Mouse (Mus musculus) midbrain, embryonic 12.5 days (tissue): ENCODE measurements around the gene March10. TPM values are rescaled to one million over a fixed set of nuclear protein-coding genes. Genes with fewer than 3 reads are reported as not detected.

Experiments
- ATAC-seq: fragments of 200-750 bp; cut with Nextera tagmentation; 2 replicates; pipeline ENCODE4 v1.8.0; 2017; ENCODE audit warnings: low read depth, moderate TSS enrichment, moderate library complexity; ENCODE audit not compliant: low FRiP score
- H3K27ac ChIP-seq: fragments of 300-500 bp; sonication (generic); replicated peaks from 2 replicates; pipeline ENCODE4 v1.5.1; 2016; ENCODE audit warnings: mild to moderate bottlenecking
- H3K27me3 ChIP-seq: fragments of 300-500 bp; sonication (generic); 2 replicates; pipeline ENCODE4 v1.6.1; 2016; ENCODE audit warnings: mild to moderate bottlenecking
- H3K36me3 ChIP-seq: fragments of 300-500 bp; sonication (generic); 2 replicates; pipeline ENCODE4 v1.6.1; 2016
- H3K4me1 ChIP-seq: fragments of 300-500 bp; sonication (generic); 2 replicates; pipeline ENCODE4 v1.6.1; 2016
- H3K4me2 ChIP-seq: fragments of 300-500 bp; sonication (generic); replicated peaks from 2 replicates; pipeline ENCODE4 v1.6.1; 2016; ENCODE audit warnings: mild to moderate bottlenecking, moderate library complexity
- H3K4me3 ChIP-seq: fragments of 300-500 bp; sonication (generic); 2 replicates; pipeline ENCODE4 v1.5.1; 2016; ENCODE audit warnings: mild to moderate bottlenecking
- H3K9ac ChIP-seq: fragments of 300-500 bp; sonication (generic); replicated peaks from 2 replicates; pipeline ENCODE4 v1.6.1; 2016; ENCODE audit warnings: mild to moderate bottlenecking, moderate library complexity
- H3K9me3 ChIP-seq: fragments of 300-500 bp; sonication (generic); 2 replicates; pipeline ENCODE4 v1.6.1; 2016; ENCODE audit warnings: mild to moderate bottlenecking
- WGBS: fragments of 180-500 bp; shearing (Covaris S2); methylation state at CpG from one replicate; pipeline ENCODE4 v1.1.7; 2016; 5-methylcytosine and 5-hydroxymethylcytosine counted together
- polyA plus RNA-seq: library from polyadenylated mRNA; unstranded; fragments of >200 nt; fragmentation: Nextera tagmentation; extraction: Ambion mirVana; gene quantifications from 2 replicates; pipeline ENCODE4 v1.2.1, GENCODE M21; 2016

The March10 gene
- polyA plus RNA-seq, 1 experiment from 2014 or later, result 0.48 TPM

DNA sequence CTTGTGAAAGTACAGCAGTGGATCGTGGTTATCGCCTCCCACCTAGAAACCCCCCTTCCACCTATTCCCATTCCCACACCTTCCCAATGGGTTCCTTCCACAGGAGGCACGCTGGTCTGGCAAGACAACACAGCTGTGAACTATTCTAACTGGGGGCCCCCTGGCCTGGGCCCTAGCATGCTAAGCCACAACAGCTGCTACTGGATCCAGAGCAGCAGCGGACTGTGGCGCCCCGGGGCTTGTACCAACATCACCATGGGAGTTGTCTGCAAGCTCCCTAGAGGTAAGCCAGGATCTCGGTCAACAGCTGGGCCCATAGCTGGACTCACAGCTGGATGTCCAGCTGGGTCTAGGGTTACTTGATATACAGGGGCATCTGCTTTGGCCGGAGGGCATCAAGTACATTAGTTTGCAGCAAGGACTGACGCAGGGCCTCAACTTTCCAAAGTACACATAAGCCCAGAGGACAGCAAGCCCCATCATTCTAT, 108.0 kb downstream of the March10 start:
- H3K9me3 ChIP-seq, result no peaks in the 10 kb centered on the region
- no peak for ATAC-seq
- peaks cover 10% of the 10 kb centered on the region; the same call in 1 of the 2 replicates for H3K4me1 ChIP-seq
- WGBS, result 89% methylated on average over 9 of the region's 9 CpGs
- peaks cover 18% of the 10 kb centered on the region for H3K36me3 ChIP-seq
- no peak overlapping the region for H3K27ac ChIP-seq
- H3K27me3 ChIP-seq, result no peaks in the 10 kb centered on the region
- no peak overlapping the region for H3K9ac ChIP-seq
- H3K4me2 ChIP-seq, result no peak overlapping the region
- H3K4me3 ChIP-seq, result no peak overlapping the region

GRCm38 (mm10) chr11:105347162-105348161, 109.1 kb downstream of the March10 start:
- WGBS, result 68% methylated on average over 28 of the region's 28 CpGs
- H3K36me3 ChIP-seq, result peaks cover 18% of the 10 kb centered on the region
- H3K27ac ChIP-seq, result no peak overlapping the region

DNA sequence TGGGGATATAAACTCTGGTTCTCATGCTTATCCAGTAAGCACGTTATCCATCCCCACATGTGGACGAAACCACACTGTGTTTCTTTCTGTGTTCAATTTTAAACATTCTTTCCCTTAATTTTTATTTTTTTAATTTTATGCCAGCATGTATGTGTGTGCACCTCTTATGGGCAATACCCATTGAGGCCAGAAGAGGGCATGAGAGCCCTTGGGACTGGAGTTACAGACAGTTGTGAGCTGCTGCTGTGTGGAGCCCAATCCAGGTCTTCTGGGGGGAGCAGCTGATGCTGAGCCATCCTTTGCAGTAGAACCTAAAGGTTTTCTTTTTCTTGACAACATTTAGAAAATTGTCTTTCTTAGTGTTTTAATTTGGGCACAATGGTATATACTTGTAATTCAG, 111.3 kb downstream of the March10 start:
- Histone ChIP-seq H3K4me1 (no peaks in the 10 kb centered on the region), H3K9ac (no peak overlapping the region), H3K4me3 (no peak overlapping the region), H3K27ac (no peak overlapping the region), H3K27me3 (no peaks in the 10 kb centered on the region), H3K4me2 (no peak overlapping the region), H3K9me3 (no peaks in the 10 kb centered on the region), H3K36me3 (peaks cover 25% of the 10 kb centered on the region)
- ATAC-seq, result no peak; the same call in 1 of the 2 replicates
- WGBS, result 80% methylated on average over 2 of the region's 2 CpGs

More at GRCm38 (mm10) chr11:105347162-105348161, 109.1 kb downstream of the March10 start:
- Histone ChIP-seq H3K4me1 (peaks cover 7% of the 10 kb centered on the region; the same call in 1 of the 2 replicates), H3K27me3 (no peaks in the 10 kb centered on the region), H3K9me3 (no peaks in the 10 kb centered on the region), H3K4me3 (no peak overlapping the region), H3K4me2 (no peak overlapping the region), H3K9ac (no peak overlapping the region)
- ATAC-seq, result peak; percentile 59

- Histone ChIP-seq H3K4me3 (no peak overlapping the region), H3K36me3 (peaks cover 20% of the 10 kb centered on the region), H3K9me3 (no peaks in the 10 kb centered on the region), H3K9ac (no peak overlapping the region), H3K27ac (no peak overlapping the region), H3K4me1 (no peaks in the 10 kb centered on the region), H3K4me2 (no peak overlapping the region), H3K27me3 (no peaks in the 10 kb centered on the region)
- WGBS, result 81% methylated on average over 12 of the region's 12 CpGs
- no peak for ATAC-seq
These were observed 117.7 kb downstream of the March10 start for GRCm38 (mm10) chr11:105338596-105339390.

DNA sequence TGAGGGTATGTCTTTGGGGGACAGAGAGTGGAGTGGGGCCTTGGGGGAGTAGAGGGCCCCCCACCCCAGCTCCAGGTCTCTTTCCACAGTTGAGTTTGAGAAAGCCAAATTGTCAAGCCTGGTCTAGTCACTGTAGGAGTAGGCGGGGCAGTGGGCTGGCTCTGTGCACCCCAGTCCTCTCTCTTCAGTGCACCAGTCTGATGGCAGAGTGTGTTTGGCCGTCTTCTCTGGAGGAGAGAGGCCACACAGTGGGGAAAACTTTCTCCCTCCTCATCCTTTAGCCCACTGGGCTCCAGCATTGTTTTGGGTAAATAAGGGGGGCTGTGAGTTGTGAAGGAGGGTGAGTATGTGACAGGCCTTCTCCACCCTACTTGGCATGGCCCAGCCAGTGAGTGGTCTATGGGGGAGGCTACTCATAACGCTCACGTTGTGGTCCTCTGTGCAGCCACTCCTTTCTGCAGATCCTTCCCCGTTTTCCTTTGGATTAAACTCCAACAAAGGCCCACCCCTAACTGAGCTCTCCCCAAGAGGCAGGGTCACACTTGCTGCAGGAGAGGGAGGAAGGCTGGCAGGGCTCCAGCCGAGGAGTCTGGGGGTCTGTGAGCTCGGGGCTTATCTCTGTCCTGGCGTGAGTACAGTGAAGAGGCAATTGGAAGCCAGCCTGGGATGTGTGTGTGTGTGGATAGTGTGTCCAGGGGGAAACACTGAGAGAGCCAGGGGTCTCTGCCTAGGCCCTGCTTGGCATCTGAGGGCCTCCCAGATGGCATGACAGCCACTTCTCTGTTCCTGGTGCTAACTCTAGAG, 122.5 kb downstream of the March10 start:
- Histone ChIP-seq H3K9ac (no peak overlapping the region), H3K27ac (no peak overlapping the region), H3K4me3 (no peak overlapping the region), H3K4me1 (peaks cover 9% of the 10 kb centered on the region), H3K9me3 (no peaks in the 10 kb centered on the region), H3K4me2 (no peak overlapping the region), H3K27me3 (no peaks in the 10 kb centered on the region), H3K36me3 (0 out of 2 replicates have a peak, but pooled peaks cover 13% of the 10 kb centered on the region)
- ATAC-seq, result no peak; the same call in 1 of the 2 replicates
- WGBS, result 59% methylated on average over 8 of the region's 8 CpGs

GRCm38 (mm10) chr11:105332468-105332867, 124.1 kb downstream of the March10 start:
- WGBS, result 70% methylated on average over 8 of the region's 8 CpGs
- Histone ChIP-seq H3K36me3 (0 out of 2 replicates have a peak, but pooled peaks cover 2% of the 10 kb centered on the region), H3K9me3 (no peaks in the 10 kb centered on the region), H3K4me1 (peaks cover 9% of the 10 kb centered on the region), H3K9ac (no peak overlapping the region), H3K27me3 (no peaks in the 10 kb centered on the region), H3K4me3 (no peak overlapping the region), H3K27ac (no peak overlapping the region), H3K4me2 (no peak overlapping the region)
- ATAC-seq, result no peak

DNA sequence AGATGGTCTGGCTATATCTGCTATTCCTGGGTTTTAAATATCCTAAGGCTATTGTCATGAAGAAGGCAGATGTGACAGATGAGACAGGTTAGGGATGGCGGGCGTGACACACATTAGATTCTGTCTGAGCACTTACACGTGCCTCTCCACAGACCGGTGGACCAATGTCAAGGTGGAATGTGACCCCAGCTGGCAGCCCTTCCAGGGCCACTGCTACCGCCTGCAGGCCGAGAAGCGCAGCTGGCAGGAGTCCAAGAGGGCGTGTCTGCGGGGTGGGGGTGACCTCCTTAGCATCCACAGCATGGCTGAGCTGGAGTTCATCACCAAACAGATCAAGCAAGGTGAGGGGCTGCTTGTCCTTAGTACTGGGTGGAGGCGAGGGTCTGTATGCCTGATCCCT, 124.8 kb downstream of the March10 start:
- Histone ChIP-seq H3K4me1 (peaks cover 9% of the 10 kb centered on the region), H3K4me3 (no peak overlapping the region), H3K9me3 (no peaks in the 10 kb centered on the region), H3K27ac (no peak overlapping the region), H3K9ac (no peak overlapping the region), H3K4me2 (no peak overlapping the region), H3K27me3 (no peaks in the 10 kb centered on the region), H3K36me3 (no peaks in the 10 kb centered on the region)
- WGBS, result 54% methylated on average over 10 of the region's 10 CpGs
- no peak for ATAC-seq

- WGBS, result 86% methylated on average over 3 of the region's 3 CpGs
- no peak overlapping the region for H3K9ac ChIP-seq
- no peak overlapping the region for H3K4me3 ChIP-seq
- no peak overlapping the region for H3K4me2 ChIP-seq
- no peaks in the 10 kb centered on the region for H3K9me3 ChIP-seq
- no peak overlapping the region for H3K27ac ChIP-seq
- no peaks in the 10 kb centered on the region for H3K36me3 ChIP-seq
- H3K27me3 ChIP-seq, result no peaks in the 10 kb centered on the region
- H3K4me1 ChIP-seq, result peaks cover 9% of the 10 kb centered on the region
- no peak for ATAC-seq
These were observed 125.4 kb downstream of the March10 start for GRCm38 (mm10) chr11:105331129-105331528.

GRCm38 (mm10) chr11:105329962-105330361, 126.6 kb downstream of the March10 start:
- Histone ChIP-seq H3K4me1 (peaks cover 9% of the 10 kb centered on the region), H3K9ac (no peak overlapping the region), H3K36me3 (0 out of 2 replicates have a peak, but pooled peaks cover 3% of the 10 kb centered on the region), H3K27ac (no peak overlapping the region), H3K9me3 (no peaks in the 10 kb centered on the region), H3K4me2 (no peak overlapping the region), H3K4me3 (no peak overlapping the region), H3K27me3 (no peaks in the 10 kb centered on the region)
- ATAC-seq, result no peak
- 81% methylated on average over 9 of the region's 9 CpGs for WGBS

DNA sequence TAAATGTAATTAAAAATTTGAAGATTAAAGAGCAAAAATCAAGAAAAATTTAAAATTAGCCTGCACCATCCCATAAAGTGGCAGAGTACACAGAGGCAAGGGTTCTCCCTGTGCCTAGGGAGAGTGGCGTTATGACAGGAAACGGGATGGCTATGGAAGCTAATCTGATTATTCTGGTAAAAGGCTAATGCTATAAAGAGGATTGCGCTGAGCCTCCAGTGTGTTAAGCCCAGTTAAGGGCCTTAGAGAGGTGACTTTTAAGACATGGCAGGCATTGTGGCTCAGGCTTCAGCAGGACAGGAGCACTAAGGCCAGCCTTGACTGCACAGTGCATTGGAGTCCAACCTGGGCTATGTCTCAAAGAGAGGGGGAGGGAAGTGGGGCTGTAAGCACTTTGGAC, 129.4 kb downstream of the March10 start:
- WGBS, result 38% methylated on average over 3 of the region's 3 CpGs

GRCm38 (mm10) chr11:105323530-105323929, 133.0 kb downstream of the March10 start:
- Histone ChIP-seq H3K9ac (no peak overlapping the region), H3K36me3 (0 out of 2 replicates have a peak, but pooled peaks cover 10% of the 10 kb centered on the region), H3K27me3 (no peaks in the 10 kb centered on the region), H3K4me2 (no peak overlapping the region), H3K27ac (no peak overlapping the region), H3K4me3 (no peak overlapping the region), H3K9me3 (no peaks in the 10 kb centered on the region), H3K4me1 (no peaks in the 10 kb centered on the region)
- no peak for ATAC-seq
- 87% methylated on average over 5 of the region's 5 CpGs for WGBS

More for the DNA sequence above, 129.4 kb downstream of the March10 start:
- Histone ChIP-seq H3K36me3 (0 out of 2 replicates have a peak, but pooled peaks cover 3% of the 10 kb centered on the region), H3K27me3 (no peaks in the 10 kb centered on the region), H3K9ac (no peak overlapping the region), H3K9me3 (no peaks in the 10 kb centered on the region), H3K4me2 (no peak overlapping the region), H3K4me3 (no peak overlapping the region), H3K27ac (no peak overlapping the region), H3K4me1 (peaks cover 6% of the 10 kb centered on the region; the same call in 1 of the 2 replicates)
- ATAC-seq, result no peak
